Mouse (Mus musculus) urinary bladder, adult 18-20 months (tissue): ENCODE results near the gene Synpo2l.
"Not testable (repeated sequence)": the region's sequence is repeated elsewhere in the genome, so short reads cannot be mapped to it uniquely, and the experiment has no call there.

Experiments used
- DNase-seq, 2 experiments: peaks; one replicate each; pipeline ENCODE4 v3.0.0; 2022; ENCODE audit warnings: low spot score in 2 of 2, mixed read lengths in 2 of 2

Synpo2l gene

DNA sequence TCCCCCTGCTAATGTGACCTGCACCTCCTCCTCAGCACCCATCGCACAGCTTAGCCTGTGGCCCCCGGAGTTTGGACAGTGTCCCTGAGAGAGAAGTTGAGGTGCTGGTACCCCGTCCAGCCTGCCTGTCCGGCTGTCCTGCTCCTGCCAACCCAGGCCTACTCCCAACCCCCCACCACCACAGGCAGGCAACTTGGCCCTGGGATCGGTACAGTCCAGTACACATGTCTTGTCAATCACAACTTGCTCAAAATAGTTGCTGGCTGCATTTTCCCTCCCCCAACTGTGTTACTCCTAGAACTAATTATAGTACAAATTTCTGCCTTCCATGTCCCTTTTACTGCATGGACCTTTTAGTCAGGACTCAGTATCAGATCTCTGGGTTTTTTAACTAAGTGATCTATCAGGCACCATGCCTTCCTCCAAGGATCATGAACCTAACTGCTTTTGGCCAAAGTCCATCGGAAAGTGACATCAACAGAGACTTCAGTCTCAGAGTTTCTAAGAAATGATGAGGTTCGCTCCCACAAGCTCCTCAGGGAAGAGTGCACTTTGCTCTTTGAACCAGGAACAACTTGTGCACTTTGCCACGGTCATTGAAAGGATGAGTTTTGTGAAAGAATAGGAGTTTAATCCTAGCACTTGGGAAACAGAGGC, at the start of gene Synpo2l:
TSS of gene Synpo2l (minus strand) at position 201 of the 657 bp plus-strand sequence.
- DNase-seq, result no peak

DNA sequence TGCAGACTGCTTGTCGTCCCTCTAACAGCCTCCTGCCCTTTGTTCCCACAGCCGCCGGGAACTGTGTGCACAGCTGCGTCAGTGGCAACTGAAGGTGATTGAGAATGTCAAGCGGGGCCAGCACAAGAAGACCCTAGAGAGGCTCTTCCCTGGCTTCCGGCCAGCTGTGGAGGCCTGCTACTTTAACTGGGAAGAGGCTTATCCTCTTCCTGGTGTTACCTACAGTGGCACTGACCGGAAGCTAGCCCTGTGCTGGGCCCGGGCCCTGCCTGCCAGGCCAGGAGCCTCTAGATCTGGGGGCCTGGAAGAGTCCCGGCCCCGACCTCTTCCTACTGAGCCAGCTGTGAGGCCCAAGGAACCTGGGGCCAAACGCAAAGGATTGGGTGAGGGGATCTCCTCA, 45.7 kb upstream of the Synpo2l start:
- DNase-seq, result no peak

DNA sequence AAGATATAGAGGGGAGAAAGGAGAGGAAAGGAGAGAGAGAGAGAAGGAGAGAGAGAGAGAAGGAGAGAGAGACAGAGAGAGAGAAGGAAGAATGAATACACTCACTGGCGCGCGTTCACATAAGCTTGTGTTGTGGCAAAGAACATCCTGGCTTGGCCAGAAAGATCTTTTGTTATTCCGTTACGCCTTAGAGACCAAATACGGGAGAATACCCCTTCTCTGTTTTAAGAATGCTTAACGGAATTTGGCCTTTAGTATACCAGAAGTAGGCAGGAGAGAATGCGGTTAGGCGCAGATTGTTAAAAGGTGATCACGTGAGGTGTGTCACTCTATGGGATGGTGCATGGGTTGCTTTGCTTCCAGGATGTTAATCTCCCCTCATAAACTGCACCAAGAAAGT, 40.1 kb upstream of the Synpo2l start:
- DNase-seq, result no peak

DNA sequence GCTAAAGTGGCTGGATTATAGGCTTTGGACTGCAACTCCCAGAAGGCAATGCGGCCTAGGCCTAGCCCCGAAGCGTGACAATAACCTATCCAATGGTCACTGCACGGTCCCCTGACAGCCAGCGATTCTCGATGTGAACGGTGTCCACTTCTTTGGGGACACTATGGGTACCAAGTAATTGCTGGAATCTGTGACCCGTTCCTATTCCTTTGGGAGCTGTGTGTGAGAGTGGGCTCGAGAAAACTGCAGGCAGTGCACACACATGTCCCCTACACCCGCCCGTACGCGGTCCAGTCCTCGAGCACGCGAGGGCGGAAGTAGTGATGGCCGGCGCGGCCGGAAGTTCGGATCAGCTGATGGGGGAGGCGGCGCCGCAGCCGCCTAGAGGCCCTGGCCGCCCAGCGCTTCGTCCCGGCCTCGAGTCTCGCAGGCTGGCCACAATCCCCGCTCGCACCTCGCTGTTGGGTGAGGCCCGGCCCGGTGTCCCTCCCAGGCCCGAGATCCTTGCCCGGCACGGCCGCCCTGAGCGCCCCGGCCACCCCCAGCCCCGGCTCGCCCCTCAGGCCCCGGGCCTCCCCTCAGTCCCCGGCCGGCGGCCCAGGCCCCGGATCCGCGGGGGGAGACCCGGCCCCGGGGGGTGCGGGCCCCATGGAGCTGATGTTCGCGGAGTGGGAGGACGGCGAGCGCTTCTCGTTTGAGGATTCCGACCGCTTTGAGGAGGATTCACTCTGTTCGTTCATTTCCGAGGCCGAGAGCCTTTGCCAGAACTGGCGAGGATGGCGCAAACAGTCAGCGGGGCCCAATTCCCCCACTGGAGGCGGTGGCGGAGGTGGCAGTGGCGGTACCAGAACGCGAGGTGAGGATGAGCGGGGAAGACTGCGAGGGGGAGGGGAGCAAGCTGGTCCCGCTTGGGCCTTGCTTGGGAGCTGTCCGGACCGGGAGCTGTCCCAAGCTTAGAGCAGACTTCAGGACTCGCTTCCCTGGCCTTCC, 39.3 kb upstream of the Synpo2l start, which contains the start of gene Zswim8:
TSS of gene Zswim8 (plus strand) at position 352 of the 990 bp plus-strand sequence.
- peak; percentile 85 to 86 for DNase-seq

DNA sequence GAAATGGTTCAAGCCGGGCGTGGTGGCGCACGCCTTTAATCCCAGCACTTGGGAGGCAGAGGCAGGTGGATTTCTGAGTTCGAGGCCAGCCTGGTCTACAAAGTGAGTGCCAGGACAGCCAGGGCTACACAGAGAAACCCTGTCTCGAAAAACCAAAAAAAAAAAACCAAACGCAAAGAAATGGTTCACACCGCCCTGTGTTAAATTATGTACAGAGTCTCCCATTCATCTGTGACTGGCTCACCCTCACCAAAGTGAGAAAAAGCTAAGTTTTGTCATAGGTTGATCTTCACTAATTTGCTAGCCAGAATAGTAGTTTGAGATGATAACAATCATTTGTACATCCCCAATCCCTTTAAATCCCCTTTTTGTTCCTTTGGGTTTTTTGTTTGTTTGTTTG, 35.3 kb upstream of the Synpo2l start:
- not testable (repeated sequence) for DNase-seq

DNA sequence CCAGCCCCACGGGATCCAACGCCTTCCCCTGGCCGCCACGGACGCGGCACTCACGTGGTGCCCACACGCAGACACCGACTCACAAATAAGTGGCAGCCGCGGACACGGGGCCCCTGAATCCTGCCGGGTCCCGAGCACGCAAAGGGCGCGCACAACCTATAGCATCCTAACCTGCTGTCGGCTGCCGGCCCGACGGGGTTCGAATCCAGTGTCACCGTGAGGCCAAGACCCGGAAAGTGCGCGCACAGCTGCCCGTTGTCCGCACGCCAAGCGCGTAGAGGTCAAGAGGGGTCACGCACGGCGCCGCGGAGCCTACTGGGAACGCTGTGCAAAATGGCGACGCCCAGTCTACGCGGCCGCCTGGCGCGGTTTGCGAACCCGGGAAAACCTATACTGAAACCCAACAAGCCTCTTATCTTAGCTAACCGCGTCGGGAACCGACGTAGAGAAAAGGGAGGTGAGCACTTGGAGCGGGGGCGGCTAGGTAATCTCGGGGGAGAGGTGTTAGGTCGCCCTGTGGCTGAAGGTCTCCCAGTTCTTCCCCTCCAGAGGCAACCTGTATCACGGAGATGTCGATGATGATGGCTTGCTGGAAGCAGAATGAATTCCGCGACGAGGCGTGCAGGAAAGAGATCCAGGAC, 34.7 kb upstream of the Synpo2l start, which contains the start of gene Chchd1:
TSS of gene Chchd1 (plus strand) at position 266 of the 641 bp plus-strand sequence.
- DNase-seq, result peak; percentile 83 to 96

DNA sequence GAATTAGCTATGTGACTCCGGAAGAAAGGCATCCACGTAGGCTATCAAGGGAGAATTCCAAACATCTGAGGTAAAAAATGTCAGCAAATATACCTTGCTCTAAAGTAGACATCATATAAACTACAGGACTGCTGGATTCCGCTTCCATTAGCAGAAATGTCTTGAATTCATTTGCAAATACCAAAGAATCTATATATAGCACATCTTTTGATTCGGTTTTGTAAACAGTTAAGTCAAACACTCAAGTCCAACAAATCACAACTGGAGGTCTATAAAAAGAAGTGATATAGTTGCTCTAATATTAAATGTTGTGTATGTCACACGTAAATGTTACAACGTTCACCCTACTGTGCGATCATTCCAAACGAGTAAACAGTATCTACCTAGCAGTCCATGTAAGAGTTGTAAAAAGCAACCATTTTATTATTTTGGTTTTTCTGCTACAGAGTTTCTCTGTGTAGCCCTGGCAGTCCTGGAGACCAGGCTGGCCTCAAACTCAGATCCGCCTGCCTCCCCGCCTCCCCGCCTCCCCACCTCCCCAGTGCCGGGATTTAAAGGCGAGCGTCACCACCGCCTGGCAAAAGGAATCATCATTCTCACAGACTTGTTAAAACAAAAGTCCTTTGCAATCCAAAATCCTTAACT, 34.1 kb upstream of the Synpo2l start:
- DNase-seq, result no peak

DNA sequence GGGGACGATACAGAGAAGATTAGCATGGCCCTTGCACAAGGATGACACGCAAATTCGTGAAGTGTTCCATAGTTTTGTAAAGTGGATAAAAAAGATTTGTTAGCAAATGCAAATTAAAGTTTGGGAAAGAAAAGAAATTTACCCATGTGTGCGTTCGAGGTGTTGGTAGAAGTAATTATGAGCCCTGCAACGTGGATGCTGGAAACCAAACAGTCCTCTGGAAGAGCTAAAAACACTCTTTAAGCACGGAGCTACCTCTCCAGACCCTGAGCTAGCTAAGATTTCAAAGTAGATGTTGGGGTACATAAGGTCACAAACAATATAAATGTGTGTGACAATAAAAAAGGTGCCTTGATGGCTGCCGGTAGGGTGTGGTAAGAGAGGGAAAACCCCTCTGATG, 33.4 kb upstream of the Synpo2l start:
- DNase-seq, result no peak

DNA sequence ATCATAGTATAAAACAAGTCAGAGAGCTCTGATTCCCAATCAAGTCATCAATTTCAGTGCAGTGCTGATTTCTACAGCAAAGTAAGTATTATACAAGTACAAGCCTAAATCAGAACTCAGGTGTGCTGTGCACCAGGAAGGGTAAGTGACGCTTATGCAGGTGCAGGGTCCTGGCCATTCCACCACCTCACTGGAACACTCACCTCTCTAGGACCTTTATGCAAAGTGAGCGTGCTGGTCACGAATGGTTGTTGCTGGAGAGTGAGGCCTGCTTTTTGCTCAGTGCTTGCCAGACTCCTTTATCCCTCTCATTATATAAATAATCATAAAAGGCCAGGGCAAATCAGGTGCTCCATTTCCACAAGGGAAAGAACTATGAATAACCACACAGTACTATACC, 32.2 kb upstream of the Synpo2l start:
- DNase-seq, result no peak

DNA sequence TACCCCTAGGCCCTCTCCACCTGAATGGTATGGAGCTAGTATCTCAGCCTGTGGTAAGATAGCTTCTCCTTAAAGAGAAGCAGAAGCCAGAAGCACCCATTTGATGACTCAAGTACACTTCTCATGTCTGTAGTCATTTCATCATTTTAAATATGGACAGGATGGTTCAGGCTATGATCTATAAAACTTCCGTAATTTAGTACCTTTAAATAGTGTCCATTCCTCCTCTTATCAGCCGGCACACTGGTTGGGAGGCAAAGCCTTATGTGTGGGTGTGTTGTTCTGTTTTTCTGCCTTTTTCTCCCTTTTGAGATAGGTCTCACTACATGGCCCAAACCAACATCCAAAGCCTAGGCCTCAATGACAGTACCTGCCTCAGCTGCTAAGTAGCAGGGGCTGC, 30.4 kb upstream of the Synpo2l start:
- DNase-seq, result no peak

DNA sequence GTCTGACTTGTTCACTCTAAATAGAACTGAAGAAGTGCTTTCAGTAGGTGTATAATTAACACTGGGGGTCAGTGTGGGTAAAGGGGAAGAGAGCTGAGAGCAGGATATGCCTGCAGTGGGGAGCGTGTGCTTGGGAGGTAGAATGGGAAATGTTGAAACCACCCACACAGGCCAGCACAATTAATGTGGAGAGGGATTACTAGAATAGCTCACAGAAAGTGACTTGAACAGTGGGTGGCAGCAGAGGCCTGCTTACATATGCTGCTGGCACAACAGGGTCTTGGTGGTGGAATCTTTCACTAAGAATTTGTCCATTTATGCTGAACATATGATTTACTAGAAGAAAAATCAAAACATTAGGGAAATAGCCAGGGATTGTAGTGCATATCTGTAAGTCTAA, 28.8 kb upstream of the Synpo2l start:
- no peak for DNase-seq

DNA sequence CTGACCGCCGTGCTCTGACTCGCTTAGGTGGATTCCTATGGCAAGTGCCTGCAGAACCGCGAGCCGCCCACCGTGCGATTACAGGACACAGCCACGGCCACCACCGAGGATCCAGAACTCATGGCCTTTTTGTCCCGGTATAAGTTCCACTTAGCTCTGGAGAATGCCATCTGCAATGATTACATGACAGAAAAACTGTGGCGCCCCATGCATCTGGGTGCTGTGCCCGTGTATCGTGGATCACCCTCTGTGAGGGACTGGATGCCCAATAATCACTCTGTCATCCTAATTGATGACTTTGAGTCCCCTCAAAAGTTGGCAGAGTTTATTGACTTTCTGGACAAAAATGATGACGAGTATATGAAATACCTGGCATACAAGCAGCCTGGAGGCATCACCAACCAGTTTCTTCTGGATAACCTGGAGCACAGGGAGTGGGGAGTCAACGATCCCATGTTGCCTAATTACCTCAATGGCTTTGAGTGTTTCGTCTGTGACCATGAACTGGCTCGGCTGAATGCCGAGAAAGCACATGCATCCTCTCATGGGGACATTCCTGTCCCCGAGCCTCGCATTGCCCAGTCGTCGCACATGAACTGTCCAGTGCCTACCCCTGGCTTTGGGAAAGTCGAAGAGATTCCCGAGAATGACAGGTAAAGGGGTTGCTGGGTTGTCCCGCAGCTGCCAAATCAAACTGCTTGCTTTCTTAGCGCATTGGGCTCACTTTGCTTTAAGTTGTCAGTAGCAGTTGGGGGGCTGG, 27.8 kb upstream of the Synpo2l start:
- DNase-seq, result no peak

DNA sequence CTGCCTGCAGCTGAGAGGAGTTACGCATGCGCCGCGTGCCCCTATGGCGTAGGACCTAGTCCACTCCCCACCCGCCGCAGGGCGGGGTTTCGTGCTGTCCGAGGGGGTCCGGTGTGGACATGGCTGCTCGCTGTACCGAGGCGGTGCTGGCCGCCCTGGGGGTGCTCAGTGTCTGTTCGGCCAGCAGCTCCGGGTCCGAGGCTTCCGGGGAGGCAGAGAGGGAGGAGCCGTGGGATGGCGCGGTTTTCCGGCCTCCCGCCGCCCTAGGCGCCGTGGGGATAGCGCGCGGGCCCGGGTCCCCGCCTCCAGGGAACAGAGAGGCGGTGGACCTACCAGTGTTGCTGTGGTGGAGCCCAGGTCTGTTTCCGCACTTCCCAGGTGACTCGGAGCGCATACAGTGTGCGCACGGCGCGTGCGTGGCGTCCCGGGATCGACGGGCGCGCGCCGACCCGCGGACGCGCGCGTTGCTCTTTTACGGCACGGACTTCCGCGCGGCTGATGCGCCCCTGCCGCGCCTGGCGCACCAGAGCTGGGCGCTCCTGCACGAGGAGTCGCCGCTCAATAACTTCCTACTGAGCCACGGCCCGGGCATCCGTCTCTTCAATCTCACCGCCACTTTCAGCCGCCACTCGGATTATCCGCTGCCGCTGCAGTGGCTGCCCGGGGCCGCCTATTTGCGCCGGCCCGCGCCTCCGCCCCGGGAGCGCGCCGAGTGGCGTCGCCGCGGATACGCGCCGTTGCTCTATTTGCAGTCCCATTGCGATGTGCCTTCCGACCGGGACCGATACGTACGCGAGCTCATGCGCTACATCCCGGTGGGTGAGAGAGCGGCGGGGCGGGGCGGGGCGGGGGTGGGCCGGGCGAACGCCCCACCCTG, 27.0 kb upstream of the Synpo2l start, which contains the start of gene Fut11:
TSS of gene Fut11 (plus strand) at position 85 of the 877 bp plus-strand sequence.
- peak; percentile 77 to 81 for DNase-seq

DNA sequence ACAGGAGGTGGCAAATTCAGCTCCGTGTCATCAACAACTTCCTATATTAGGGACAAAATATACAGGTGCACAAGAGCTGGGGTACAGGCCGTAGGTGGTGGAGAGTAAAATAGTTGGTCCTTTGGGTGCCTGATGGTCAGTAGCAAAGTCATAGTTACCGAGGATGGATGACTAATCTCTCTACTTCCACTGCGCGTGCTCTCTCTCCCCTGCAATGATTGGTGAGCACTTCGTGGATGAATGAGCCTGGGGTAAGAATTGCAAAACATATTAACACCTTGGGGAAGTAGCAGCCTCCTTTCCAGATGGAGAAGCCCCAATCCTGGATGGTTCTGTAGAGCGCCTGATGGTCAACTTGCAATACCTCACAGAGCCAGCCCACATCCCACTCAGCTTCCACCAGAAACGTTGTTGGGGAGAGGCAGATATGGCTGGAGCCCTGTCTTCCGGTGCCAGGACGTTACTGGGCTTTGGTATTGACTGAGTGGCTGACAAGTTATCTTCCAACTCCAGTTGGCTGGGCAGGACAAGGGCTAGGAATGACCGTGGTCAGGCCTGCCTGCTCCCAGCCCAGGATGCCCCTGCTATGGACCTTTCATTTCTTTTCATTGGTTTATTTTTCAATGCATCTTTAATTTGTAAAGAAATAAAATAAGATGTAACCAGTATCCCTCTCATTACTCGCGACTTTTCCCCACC, 26.2 kb upstream of the Synpo2l start:
- no peak for DNase-seq

DNA sequence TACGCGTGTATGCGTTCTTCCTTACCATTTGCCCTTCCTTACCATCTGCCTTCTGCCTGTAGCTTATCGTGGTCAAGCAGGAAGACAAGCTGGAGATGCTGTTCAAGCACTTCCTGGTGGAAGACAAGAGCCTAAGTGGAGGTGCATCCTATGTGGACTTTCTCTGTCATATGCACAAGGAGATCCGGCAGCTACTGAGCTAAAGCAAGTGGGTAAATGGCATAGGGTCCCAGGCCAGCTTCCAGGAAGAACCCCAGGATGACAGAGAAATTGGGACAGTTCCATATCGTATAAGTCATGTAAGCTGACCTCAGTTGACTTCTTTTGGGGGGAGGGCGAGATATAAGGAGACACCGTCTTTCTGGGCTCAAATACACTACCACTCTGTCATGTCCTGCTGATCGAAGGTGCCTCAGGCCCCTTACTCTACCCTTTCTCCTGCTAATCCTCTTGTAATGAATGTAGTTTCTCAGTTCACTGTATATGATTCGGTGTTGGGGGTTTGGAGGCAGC, 25.5 kb upstream of the Synpo2l start:
- no peak for DNase-seq

DNA sequence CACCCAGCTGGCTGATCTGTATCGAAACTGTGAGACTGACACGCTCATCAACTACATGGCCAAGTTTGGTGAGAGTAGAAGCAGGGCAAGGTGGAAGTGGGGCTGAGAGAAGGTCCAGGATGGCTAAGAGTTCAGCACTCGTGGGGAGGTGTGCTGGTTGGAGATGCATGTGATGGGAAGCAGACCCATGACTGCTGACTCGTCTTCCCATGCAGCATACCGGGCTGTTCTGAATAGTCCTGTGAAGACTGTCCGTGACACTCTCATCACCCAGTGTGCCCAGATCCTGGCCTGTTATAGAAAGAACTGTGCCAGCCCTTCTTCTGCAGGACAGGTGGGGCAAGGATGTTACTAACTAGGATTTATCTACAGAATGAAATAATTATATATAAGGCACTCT, 23.6 kb upstream of the Synpo2l start:
- no peak for DNase-seq

DNA sequence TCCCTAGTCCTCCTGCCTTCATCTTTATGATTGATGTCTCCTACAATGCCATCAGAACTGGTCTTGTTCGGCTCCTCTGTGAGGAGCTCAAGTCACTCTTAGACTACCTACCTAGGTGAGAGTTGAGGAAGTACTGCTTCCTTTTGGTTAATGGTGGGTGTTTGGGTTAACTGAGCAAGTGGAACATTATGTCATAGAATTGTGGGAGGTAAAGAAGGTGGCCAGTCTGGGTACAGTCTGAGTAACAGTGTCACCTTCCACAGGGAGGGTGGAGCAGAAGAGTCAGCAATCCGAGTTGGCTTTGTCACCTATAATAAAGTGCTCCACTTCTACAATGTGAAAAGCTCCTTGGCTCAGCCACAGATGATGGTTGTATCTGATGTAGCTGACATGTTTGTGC, 20.9 kb upstream of the Synpo2l start:
- no peak for DNase-seq

DNA sequence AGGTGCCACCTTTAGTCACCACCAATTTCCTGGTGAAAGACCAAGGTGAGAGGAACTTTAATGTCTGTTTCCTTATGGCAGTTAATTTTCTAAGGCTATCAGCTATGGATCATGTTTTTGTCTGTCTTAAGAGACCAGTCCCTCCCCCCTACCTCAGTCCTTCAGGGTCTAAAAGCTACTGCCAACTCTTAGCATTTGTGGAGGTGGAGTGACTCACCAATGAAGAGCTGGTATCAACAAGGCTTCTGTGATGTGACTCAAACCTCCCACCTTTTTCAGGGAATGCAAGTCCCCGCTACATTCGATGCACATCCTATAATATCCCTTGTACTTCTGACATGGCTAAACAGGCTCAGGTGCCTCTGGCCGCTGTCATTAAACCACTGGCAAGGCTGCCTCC, 18.4 kb upstream of the Synpo2l start:
- no peak for DNase-seq

DNA sequence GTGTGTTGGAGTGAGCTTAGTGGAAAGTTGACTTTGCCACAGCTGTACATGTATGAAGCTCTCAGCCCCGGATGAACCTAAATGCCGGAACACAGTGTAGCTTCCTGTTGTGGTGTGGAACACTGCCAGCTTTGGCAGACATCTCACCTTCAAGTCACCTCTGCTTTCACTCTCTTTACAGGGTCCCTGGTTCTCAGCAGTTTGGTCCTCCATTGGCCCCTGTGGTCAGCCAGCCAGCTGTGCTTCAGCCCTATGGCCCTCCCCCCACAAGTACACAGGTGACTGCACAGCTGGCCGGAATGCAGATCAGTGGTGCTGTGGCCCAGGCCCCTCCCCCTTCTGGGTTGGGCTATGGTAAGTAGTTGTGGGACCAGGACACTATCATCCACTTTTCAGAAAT, 14.3 kb upstream of the Synpo2l start:
- DNase-seq, result no peak
